Mouse (Mus musculus): Measurements from ENCODE around the gene Tnks2. TPM values are rescaled to one million over a fixed set of nuclear protein-coding genes. Genes with fewer than 3 reads are reported as not detected.

Tnks2 gene
- total RNA-seq (2015) (57.7 and 60.9 TPM in 2 replicates), total RNA-seq (2017) (78.5 and 88.0 TPM in 2 replicates)

GRCm38 (mm10) chr19:36833788-36834531 is at the start of gene Tnks2:
Gene Tnks2 (plus strand): TSS chr19:36834232.
- peak; percentile 89 for ATAC-seq (ENCODE audit: poor library complexity, severe bottlenecking)

GRCm38 (mm10) chr19:36789873-36790733 is 43.9 kb upstream of the Tnks2 start:
- ATAC-seq (ENCODE audit: poor library complexity, severe bottlenecking), result no peak

DNA sequence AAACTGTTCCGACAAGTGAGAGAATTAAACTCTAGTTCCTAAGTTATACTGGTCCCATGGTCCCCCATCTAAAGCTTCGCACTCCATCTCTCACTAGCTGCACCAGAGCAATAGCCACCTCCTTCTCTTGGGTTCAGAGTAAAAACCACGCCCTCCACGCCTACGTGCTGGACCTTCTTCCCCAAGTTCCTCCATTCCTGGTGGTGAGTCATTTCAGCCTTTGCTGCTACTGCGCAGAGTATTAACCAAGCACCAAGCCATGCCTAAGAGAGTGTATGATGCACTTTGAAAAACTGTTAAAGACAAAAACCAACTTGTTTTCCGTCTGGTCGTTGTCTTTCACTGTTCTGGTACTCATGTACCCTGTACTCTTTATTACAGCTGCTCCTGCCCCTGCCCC is 41.4 kb upstream of the Tnks2 start:
- ATAC-seq (ENCODE audit: poor library complexity, severe bottlenecking), result no peak

DNA sequence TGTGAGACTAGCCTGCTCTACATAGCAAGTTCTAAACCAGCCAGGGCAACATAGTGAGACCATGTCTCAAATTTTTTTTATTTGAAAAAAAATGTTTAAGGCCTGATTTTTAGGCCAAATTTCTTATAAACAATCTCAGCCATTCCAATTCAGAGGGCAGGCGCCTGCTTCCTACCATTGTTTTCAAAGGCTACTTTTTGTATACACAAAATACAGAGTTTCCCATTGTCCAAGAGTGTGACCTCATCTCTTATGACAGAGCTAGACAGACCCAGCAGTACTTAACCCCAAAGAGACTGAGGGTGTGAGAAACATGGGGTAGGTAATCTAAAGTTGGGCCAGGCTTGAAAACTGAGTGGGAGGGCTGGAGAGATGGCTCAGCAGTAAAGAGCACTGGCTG is 40.6 kb upstream of the Tnks2 start:
- no peak for ATAC-seq (ENCODE audit: poor library complexity, severe bottlenecking)

- no peak for ATAC-seq (ENCODE audit: poor library complexity, severe bottlenecking)
Observed at GRCm38 (mm10) chr19:36794008-36794407, 40.0 kb upstream of the Tnks2 start.

- ATAC-seq (ENCODE audit: poor library complexity, severe bottlenecking), result no peak
Observed at GRCm38 (mm10) chr19:36795277-36795676, 38.8 kb upstream of the Tnks2 start.

- ATAC-seq (ENCODE audit: poor library complexity, severe bottlenecking), result no peak
Observed at GRCm38 (mm10) chr19:36796931-36797330, 37.1 kb upstream of the Tnks2 start.

DNA sequence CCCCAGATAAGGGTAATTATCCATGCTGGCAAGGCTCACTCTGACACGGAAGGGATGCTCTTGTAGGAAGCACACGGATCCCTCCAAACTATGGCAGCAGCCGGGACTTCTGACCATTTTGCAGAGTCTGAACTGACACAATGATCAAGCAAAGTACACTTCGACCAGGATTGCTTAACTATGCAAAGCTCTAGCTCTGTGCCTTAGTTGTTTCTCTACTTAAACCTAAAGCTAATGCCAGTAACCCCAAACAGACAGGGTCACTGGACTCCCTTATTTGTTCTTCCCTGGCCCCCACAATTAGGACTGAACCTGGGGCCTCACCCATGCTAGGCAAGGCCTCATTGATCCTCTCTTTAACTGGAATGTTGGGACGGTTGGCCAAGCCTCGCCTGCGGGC is 33.7 kb upstream of the Tnks2 start:
- no peak for ATAC-seq (ENCODE audit: poor library complexity, severe bottlenecking)

DNA sequence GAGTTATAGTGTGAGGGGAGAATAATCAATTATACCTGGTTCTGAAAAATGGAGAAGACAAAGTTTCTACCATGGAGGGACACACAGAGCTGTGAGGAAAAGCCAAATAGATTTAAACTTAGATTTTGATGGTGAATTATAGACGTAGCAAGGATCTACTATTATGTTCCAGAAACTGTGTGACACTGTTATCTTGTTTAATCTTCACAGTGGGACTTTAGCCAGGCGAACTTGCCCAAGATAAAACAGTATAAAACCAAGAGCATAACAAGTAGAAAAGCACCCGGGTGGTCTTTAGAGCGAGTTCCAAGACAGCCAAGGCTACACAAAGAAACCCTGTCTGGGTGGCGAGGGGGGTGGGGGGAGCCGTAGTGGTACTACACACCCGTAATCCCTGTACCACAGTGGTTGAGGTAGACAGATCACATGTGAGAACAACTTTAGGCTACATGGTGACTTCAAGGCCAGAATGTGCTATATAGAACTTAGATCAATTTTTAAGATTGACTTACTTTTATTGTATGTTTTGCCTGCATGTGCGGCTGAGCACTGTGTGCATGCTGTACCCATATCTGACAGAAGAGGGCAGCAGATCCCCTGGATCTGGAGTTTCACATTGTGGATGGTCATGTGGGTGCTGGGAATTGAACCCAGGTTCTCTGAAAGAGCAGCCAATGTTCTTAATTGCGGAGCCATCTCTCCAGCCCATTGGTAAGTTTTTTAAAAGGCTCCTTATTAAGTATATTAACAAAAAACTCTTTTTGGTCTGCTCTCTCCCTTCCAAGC is 32.0 kb upstream of the Tnks2 start:
- no peak for ATAC-seq (ENCODE audit: poor library complexity, severe bottlenecking)

DNA sequence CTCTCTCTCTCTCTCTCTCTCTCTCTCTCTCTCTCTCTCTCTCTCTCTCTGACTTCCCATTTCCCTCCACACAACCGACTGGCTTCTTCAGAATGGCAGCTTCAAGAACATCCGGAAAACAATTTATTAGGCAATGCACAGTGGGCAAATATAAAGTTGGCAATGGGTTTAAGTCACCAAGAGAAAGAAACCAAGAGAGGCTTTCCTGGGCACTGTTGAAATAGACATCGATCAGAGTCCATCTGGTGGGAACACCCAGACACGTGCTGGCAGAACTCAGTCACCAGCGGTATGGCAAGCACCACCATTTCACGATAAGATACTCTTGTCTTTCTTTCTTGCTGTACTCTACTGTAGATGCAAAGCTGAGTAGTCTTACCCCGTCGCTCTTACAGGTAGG is 30.6 kb upstream of the Tnks2 start:
- no peak for ATAC-seq (ENCODE audit: poor library complexity, severe bottlenecking)

DNA sequence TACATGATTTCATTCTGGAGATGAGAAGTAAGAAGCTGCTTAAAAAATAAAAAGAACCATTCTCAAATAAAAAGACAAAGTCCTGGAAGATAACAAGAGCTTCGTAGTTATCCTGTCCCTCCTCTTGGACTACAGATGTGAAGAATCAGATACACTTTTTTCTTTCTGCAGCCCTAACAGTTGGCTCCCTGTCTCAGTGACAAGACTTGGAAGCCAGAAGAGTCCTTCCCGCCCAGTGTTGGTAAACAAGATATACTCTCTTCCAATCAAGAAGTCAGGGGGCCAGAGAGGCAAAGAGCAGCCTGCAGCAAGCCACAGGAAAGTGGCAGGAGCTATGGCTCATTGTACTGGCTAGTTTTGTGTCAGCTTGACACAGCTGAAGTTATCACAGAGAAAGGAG is 27.2 kb upstream of the Tnks2 start:
- no peak for ATAC-seq (ENCODE audit: poor library complexity, severe bottlenecking)

- no peak for ATAC-seq (ENCODE audit: poor library complexity, severe bottlenecking)
Observed at GRCm38 (mm10) chr19:36808426-36809105, 25.5 kb upstream of the Tnks2 start.

DNA sequence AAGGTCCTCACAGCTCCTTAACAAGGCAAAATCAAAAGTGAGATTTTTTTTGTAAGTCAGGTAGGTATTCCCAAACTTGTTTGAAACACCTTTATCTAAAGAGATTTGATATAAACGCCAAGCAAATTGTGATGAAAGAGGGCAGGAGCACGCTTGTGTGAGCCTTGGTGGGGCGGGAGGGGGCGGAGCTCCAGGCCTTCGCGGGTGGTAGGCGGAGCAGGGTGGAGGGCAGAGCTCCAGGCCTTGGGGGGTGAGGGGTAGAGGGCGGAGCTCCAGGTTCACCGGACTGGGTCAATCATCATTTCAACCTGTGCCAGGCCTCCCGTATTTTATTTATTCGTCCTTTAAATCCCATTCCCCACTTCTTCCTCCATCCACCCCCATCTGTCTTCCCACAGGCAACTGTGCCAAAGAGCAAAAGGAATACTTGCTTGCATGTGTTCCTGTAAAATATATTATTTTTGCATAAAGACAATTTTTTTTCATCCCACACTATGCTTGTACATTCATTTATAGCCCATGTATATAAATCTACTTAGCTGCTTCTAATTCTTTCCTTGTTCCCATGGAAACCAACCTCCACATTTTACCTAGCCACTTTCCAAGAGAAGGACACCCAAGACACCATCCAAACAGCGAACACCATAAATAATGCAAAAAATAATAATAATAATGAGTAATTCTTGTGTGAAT is 24.4 kb upstream of the Tnks2 start:
- no peak for ATAC-seq (ENCODE audit: poor library complexity, severe bottlenecking)

DNA sequence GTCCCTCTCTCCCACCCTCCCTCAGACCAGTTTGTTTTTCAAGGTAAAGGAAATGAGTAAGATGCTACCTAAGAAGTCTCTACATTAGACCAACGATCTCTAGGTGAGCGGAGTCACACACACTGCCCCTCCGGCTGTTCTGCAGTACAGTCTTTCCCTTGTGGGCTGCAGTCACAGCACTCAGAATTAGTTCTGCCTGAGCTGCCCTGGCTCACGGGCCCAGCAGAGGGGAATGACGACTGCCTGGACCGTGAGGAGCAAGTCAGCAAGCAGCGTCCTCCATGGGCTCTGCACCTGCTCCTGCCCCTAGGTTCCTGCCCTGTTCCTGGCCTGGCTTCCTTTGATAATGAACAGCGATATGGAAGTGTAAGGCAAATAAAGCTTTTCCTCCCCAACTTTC is 22.0 kb upstream of the Tnks2 start:
- no peak for ATAC-seq (ENCODE audit: poor library complexity, severe bottlenecking)

DNA sequence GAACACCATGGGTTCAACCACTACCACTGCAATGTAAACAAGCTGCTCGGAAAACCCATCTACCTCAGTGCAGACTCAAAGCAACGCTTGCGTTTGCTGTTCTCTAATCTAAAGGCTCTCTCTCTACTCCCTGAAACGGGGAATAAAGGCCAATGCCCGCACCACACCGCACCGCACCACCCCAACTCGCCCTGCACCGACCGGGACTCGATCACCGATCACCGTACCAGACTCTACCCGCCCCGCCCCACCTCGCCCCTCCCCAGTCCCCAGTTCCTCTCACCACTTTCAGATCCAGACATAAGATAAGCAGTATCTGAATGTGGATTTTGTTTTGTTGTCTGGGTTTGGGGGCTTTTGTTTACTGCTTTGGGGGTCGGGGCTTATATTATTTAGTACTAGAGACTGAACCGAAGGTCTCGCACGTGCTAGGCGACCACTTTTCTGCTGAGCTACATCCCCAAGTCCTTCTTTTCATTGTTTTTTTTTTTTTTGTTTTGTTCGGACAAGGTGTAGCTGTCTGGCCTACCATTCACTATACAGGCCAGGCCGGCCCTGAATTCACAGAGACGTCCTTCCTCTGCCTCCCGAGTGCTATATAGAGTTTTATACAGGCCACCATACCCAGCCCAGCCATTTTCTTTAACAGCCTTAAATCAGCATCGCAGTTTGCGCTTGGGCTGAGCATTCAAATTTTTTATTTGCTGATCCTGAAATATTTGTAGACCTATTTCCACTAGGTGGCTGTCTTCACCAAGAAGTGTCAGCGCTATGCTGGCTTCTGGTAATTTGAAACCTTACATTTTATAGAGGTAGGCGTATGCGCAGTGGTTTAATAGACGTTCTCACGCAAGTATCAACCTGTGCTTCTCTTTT is 18.4 kb upstream of the Tnks2 start:
- peak; percentile 77 for ATAC-seq (ENCODE audit: poor library complexity, severe bottlenecking)

- ATAC-seq (ENCODE audit: poor library complexity, severe bottlenecking), result no peak
Observed at GRCm38 (mm10) chr19:36818141-36818885, 15.7 kb upstream of the Tnks2 start.

- ATAC-seq (ENCODE audit: poor library complexity, severe bottlenecking), result no peak
Observed at GRCm38 (mm10) chr19:36819199-36819598, 14.8 kb upstream of the Tnks2 start.

DNA sequence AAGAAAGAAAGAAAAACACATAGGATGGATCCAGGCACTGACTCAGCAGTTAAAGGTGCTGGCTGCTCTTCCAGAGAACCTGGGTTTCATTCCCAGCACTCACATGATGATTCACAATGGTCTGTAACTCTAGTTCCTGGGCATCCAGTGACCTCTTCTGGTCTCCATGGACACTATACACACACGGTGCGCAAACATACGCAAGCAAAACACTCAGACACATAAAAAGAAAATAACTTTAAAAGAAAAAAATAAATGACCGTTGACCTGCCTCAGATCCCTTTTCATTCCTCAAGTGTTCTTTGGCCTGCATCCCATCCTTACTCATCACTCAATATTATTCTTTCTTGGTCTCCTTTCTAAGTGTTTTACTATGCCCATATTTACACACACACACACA is 13.6 kb upstream of the Tnks2 start:
- ATAC-seq (ENCODE audit: poor library complexity, severe bottlenecking), result no peak

All from megakaryocyte, adult 5-6 weeks (primary cell).